Mouse (Mus musculus): ENCODE data around the gene Scnn1b.

Scnn1b gene

DNA sequence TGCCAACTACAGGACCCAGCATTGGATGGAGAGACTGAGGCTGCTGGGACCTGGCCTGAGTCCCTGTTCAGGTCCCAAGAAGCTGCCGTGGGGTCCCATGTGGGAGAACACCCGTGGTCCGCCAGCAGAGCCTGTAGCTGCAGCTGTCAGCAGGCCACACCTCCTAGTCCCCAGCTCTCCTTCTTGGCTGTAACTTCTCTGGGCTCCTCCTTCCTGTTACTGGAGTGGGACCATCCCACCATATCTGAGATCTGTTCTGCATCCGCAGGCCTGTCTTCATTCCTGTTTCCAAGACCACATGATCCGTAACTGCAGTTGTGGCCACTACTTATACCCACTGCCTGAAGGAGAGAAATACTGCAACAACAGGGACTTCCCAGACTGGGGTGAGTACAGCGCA, 49.1 kb downstream of the Scnn1b start:
- no peak for DNase-seq (ENCODE audit: low spot score)

DNA sequence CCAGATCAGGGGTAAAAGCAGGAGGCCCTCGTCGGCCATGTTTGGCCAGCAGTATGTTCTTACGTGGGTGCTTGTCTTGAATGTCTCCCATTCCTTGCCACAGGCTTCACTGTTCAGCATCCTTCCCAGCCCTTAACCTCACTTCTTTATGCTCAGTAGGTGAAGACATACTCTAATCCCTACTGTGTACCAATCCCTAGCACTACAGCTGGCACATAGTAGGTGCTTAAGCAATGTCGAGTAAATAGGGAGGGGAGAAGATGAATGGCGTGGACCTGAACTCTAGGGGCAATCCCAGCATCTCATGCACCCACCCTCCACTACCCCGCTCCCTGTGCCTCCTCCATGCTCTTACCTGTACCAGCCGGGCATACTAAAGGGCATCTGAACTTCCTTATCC, 59.5 kb downstream of the Scnn1b start:
- DNase-seq (ENCODE audit: low spot score), result no peak

DNA sequence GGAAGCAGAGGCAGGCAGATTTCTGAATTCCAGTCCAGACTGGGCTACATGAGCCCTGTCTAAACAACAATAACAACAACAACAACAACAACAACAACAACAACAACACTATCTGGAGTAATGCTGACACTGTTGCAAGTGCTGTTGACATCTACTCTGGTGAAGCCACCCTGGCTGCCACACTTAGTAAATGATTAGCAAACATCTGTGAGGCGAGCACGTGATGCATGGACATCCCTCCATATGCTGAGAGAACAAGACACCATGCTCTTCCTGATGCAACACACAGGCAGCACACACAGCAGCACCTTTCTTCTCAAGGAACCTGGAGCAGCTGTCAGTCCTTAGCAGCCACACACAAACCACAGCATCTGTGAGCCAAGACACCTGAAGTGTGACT, 63.0 kb downstream of the Scnn1b start:
- no peak for DNase-seq (ENCODE audit: low spot score)

DNA sequence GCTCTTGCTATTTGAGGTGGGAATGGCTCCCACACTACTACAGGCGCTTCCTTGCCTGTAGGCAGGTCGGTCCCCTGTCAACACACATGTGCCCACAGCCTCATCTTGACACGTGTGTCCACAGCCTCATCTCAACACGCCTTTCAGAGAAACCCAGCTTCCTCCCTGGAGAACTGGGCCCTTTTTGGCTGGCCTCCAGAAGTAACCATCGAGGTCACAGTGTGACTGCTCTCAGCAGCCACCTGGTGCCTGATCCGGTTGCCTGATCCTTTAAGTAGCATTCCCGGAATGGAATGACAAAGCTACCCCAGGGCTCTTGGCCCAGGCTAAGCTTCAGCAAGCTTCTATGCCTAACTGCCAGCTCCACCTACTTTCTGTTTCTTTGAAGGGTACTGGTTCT, 66.4 kb downstream of the Scnn1b start:
- no peak for DNase-seq (ENCODE audit: low spot score)

DNA sequence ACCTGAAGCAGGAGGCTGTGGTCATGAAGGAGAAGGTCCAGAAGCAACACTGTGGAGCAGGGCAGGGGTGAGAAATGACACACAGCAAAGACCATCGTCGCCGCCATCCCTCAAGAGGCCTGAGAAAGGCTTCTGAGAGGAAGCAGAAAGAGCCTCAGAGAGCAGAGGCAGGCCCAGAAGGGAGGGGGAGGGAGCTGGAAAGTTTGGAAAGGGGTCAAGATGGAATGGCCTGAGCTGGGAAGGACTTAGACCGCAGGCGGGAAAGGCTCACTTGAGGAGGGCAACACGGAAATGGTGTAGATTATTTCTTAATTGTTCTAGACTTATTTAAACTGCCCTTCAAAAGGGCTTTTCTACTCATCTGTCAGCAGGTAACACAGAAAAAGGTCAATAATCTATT, 68.8 kb downstream of the Scnn1b start:
- no peak for DNase-seq (ENCODE audit: low spot score)

DNA sequence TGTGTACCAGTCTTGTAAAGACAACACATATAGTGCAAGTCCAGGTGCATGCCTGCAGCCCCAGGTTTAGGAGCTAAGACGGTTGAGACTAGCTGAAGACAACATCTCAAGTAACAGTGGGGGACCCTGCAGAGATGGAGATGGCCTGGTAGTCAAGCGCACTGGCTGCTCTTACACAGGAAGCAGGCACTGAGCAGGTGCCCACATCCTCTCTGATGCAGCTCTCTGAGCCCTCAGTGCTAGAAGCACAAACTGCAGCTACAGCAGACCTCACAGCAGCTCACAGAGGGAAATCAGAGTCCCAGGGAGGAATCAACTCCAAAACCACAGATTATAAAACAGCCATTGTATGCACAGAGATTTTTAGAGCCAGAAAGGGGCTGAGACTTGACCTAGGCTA, 69.5 kb downstream of the Scnn1b start:
- no peak for DNase-seq (ENCODE audit: low spot score)

DNA sequence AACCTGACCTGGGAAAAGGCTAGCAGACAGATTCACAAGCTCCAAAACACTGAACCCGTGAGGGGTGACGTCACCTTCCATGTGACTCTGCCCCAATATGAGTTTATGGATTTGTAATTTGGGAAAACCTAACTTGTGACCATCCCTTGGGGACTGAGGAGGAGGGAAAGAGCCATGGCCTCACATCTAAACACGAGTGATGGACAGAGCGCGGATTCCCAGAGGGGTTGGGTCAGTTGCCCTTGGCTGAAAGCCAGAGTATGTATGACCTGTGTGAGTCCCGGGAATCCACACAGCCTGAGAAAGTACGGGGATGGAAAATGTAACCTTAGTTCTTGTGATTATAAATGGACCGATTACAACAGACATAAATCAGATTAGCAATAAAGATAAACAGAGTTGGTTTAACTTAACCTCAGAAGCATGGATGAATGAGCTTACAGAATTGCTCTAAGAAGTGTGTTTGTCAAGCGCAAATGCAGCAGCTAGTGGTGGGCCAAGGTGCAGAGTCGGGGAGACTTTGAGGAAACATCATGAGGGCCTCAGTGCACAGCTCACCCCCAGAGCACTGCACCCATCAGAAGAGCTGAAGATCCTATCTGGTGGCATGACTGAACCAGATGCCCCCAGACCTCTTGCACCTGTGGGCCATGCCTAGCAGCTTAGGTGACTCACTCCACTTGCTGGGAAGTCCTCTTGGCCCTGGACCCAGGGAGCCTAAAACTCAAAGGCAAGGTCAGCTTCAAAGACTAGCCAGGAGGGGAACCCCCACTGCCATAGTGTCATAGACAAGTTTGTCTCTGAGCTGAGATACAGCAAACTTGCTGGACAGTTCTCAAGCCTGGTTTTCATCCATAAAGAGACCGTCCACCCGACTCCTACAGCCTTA, 71.3 kb downstream of the Scnn1b start:
- DNase-seq (ENCODE audit: low spot score), result no peak

DNA sequence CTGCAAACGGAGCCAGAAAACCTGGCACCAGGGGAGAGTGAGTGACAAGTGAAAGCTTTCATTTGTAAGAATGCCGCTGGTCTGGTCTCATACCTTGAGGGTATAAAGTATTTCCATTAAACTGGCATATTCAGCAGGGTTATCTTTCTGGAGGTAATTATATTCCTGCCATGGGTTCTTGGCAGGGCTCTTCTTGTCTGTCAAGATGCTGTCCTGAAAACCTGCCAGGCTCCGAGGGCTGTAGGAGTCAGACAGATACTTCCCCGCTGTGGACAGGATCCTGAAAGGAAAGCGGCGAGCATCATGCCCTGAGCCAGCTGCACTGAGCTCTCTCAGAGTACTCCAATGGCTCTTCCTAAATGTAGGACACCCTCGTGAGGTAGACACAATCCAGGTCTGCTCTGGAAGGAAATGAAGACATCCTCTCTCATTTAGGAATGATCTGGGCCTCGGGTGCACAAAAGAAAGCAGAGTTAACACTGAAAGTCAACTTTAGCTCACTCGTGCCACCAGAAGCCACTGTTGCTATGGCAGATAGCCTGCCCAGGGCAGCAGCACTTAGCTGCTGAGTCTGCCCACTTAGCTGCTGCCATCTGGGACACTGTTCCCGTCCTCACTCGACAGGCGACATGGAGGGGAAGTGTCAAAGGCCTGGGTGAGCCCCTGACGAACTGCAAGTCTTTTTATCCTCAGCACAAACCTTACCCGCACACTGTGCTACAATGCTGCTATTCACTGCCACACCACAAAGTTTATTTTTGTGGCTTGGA, 72.2 kb downstream of the Scnn1b start:
- no peak for DNase-seq (ENCODE audit: low spot score)

DNA sequence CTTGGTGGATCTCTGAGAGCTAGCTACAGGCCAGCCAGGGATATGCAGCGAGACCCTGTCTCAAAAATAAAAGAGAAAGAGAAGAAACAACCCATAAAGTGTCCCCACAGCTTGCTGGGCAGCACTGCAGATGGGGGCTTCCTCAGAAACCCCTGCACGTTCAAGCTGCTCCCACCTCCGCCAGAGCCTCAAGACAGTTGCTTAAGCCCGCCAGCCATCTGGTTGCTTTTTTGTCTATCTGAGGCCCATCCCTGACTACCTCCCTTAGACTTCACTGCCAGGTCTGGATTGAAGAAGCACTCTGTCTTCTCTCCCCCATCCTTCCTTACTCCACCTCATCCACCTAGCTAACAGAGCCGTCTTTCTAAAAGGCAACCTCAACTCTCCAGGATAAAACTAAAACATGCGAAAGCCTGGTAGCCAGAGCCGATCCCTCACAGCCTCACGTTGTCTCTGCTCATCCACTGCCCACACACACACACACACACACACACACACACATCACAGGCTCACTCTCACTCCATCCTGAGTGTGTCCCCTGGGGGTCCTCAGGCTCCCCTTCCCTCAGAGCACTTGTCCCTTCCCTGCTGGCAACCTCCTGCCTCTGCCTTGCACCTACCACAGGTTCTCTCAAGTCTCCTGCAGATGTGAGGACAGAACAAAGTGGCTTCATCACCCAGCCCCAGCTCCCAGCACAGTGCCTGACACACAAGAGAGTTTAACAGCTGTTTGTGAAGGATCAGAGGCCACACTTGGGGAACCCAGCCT, 73.5 kb downstream of the Scnn1b start:
- DNase-seq (ENCODE audit: low spot score), result no peak

DNA sequence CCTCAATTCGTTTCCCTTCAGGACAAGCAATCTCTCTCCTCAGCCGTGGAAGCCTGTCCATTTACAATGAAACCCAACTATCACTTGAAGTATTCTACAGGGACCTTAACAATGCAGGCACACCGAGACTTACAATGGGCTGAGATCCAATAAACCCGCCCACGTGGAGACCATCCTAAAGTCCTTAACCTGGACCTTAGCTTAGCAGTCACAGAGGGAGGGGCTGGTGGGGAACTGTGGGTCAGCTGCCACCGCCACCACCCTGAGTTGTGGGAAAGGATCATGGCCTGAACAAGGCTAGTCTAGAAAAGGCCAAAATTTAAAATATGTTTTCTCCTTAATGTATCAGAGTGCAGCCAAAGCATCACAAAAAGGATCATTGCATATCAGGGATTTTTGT, 74.4 kb downstream of the Scnn1b start:
- DNase-seq (ENCODE audit: low spot score), result no peak

DNA sequence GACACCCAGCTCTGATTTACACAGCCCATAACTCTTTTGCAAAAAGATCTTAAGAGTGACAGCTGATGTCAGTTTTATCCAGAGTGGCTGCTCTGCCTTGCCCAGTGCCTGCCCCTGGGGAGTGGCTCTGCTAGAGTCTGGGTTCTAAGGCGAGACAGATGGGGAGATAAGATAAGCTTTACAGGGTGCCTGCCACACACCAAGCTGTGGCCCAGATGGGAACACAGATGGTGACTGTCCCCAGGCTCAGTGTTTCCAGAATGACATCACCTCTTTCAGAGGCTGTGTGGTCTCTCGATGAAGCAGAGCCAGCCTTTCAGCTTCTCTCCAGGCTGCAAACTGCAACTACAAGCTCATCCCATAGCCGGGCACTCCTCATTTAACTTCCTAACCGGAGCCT, 74.9 kb downstream of the Scnn1b start:
- DNase-seq (ENCODE audit: low spot score), result no peak

DNA sequence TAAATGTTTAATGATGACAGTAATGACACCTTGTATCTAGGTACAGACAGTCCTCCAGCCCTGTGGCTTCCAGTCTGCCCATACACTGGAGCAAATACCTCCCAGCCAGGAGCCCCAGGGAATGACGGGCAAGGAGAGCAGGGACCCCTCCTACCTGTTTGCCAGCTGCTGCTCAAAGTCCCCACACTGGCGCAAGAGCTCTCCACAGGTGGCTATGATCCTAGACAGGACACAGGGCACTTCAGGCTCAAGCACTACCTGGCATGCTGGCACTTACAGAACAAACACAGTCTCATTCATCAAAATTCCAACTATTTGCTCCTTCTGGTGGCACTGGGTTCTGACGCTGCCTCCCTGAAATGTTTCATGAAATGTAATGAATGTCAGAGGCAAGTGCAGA, 76.2 kb downstream of the Scnn1b start:
- DNase-seq (ENCODE audit: low spot score), result no peak

DNA sequence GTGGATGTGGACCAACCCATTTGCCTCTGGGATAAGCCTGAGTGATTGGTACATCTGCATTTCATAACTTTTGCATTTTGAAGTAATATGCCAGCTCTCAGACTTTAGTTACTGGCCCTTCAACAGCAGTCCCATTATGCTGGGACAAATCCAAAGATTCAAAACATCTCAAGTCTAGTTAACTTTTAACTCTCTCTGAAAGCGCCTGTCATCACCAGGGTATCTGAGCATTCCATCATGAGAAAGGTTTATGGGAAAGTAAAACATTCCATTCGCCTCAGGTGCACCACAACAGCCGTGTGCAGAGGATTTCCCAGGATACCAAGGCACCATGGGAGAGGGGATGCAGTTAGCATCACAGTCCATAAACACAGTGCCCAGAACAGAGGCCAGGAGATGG, 76.8 kb downstream of the Scnn1b start:
- DNase-seq (ENCODE audit: low spot score), result no peak

DNA sequence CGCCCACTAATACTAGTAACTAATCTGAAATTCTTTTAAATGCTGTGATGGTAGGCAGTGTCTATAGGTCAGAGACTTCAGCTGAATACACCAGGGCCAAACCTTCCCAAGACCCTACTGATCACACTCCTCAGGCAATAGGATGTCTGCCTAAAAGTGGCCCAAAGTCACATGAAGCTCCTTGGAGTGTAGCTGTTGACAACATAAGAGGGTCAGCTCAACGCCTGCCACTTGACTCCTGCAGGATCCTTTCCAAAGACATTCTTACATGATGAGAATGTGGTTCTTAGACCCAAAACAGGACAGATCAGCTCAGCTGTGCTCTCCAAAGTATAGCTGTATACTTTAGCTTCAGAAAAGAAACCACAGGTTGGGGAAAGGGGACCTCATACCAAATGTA, 77.5 kb downstream of the Scnn1b start:
- DNase-seq (ENCODE audit: low spot score), result no peak

DNA sequence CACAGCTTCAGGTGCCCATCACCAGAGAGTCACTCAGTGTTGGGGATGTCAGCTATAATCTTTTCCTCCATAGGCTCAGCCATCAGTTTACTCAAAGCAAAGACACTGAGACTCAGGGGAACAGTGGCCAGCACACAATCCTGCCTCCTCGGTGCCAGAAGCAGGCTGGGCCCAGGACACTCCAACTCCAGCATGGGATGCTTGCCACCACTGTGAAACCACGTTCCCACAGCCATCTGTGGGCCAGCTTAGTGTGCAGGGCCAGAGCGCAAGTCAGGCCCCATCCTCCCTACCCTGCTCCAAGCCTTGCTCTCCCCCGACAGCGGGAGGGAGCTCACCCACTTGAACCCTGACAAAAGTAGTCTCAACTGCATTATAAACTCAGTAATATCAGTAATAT, 81.4 kb downstream of the Scnn1b start:
- no peak for DNase-seq (ENCODE audit: low spot score)

DNA sequence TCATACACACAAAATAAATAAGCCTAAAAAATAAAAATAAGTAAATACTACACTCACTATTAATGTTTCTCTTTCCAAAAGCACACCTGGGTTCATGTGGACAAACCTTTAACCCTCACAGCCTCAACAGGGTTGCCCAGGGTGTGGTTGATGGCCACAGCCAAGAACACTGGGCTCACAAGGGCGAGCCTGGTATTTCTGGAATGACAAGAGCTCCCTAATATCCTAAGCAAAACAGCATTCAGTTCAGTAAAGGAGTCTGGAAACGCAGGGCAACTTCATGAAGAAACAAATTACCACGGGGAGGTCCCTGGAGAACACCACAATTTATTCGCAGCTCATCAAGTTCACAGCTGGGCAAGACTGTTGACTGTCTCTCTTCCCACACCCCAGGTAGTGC, 82.7 kb downstream of the Scnn1b start:
- DNase-seq (ENCODE audit: low spot score), result no peak

DNA sequence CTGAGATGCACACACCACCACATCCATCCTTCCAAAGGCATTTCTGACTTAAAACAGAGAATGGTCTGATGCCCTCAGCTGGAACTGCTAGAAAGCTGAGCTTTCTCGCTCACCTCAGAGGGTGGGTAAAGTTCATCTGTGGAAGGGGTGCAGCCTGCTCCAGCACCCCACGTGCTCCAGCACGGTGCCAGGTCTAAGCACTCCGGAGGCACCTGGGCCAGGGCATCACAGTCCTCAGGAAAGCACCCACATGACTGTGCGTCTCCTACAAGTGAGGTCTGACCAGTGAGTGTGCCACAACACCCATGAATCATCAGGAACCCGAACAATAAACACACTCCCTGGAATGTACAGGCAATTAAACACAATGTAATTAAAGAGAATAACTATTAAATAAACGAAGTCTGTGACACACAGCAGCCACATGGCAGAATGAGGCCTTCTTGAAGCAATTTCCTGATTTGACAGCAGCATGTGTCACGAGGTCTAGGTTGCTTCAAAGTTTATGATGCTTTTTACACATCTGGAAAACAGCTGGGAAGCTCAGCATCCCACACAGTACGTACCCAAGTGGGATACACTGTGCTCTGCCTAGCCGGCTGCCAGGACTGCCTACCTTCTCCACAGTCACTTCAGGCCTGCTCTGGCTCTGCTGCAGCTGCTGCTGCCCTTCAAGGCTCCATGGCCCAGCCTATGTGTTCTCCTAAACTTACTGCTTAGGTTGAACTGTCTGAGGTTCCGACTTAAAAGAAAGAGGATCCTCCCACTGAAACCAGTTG, 90.2 kb downstream of the Scnn1b start:
- no peak for DNase-seq (ENCODE audit: low spot score)

DNA sequence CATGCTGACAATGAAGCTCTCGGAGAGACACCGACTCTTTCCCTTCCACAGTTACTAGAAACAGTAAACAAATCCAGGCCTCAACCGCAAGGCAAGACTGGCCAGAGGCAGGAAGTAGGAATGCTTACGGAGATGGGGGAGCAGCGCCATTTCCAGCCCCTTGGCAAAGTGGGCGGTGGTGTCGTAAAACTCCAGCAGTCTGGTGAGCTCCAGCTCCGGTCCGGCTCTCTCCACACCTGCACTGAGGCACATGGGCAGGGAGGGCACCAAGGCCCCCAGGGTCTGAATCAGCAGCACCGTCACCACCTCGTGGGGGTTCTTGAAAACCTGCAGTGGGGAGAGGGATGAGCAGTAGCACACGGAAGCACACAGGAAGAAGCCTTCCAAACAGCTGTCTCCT, 91.0 kb downstream of the Scnn1b start:
- no peak for DNase-seq (ENCODE audit: low spot score)

DNA sequence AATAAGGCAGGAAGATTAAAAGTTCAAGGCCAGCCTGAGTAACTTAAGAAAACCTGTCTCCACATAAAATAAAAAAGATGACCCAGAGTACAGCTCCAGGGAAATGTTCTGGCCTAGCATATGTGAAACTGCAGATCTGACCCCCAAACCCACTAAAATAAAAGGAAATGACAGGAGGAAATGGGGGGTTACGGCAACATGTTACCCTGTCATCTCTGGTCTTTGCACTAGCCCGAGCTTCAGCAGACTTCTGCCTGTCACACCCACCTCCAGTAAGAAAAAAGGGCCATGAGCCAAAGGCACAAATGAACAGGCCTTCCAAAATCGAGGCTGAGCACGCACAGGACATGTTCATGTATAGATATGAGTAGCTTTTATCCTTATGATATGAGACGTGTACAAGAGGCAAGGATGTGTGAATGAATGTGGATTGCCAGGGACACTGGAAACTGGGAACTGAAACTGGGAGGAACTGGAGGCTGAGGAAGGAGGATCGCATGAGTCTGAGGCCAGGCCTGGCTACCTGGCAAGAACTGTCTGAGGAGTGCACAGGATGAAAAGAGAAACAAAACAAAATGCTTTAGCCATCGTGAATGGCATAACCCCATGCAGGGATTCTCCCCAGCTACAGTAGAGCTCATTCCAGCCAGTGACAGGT, 97.2 kb downstream of the Scnn1b start:
- DNase-seq (ENCODE audit: low spot score), result no peak

DNA sequence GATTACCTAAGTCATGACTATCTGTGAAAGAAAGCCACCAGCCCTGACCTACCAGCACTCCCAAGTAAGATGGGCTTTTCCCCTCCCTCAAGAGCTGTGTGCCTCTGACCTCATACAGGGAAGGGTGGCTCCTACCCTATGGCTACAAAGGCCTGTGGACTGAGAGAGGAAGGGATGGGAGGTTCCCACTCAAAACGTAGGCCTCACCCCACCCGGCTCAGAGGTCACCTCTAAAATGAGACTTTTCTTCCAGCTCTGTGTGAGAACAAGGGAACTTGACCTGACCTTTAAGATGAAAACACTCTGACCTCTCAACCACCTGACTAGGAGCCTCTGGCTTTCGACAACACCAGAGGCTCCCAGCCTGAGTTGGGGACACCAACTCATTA, 97.7 kb downstream of the Scnn1b start:
- DNase-seq (ENCODE audit: low spot score), result no peak

DNA sequence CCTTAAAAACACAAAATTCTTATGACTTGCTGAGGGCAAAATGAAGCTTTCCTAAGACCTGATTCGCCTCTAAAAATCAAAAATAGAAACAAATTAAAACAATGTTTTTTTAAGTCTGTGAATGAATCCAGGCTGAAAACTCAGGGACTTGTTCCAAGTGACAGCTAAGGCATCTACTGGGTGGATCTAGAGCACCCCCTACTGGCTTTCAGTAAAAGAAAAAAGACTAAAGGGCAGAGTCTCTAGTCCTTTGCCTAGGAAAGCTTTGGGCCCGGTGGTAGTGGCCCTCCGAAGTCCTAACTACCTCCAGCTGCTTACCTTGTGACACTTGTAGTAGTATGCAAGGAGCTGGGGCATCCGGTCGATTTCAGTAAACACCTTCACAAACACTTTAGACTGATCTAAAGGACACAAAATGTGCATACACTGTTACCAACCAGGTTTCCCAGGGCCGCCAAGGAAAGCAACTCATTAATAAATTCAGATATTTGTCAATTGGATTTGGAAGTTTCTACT, 99.1 kb downstream of the Scnn1b start:
- DNase-seq (ENCODE audit: low spot score), result peak; percentile 38

Data from ovary, postnatal 14 days (tissue).